Comparison of ENCODE assay signal across 8 mouse cellular contexts in the genomic region with DNA sequence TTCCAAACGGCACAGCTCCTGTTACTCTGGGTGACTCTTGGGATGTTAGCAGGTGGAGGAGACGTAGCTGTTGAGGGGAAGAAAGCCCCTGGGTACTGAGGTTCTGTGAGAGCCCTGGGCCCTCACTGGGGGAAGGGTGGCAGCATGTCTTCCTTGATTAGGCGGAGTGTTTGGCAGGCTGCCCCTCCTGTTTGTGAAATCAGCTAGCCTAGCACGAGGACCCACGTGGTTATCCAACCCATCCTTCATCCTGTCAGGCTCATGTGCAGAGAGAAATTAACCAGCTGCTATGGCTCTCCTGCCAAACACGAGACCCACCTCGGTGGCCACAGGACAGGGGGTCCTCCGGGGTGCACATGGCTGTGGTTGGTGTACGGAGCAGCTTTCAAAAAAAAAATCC.
DNase-seq lines count a peak whose midpoint lies in the region; ATAC-seq lines count a peak whose summit lies in the region.

No protein-coding gene starts in this region.

- ATAC-seq in inflammation-experienced regulatory T-cells, adult 6 months, result no peak
- no peak for ATAC-seq in erythroblast, adult 5-6 weeks (replicated peaks; ENCODE audit: low FRiP score, poor library complexity, severe bottlenecking)

- peak; percentile 90 to 92 for DNase-seq in cerebellum, postnatal 10 days
- DNase-seq in cerebellum, adult 9-11 months, result no peak
- peak; percentile 53 for DNase-seq in right cerebral cortex, postnatal 14 days
- no peak for DNase-seq in right cerebral cortex, postnatal 36 days (ENCODE audit: low spot score in 2 of 2)
- DNase-seq in heart, postnatal 4 days, result peak; percentile 90
- peak; percentile 54 to 61 for DNase-seq in layer of hippocampus, postnatal 36 days

Comparison
In these comparisons a context has a peak if more than half of its experiments do, and no peak if none do; other contexts are left out.
1. DNase-seq: peak in cerebellum, postnatal 10 days (2 of 2), right cerebral cortex, postnatal 14 days (single experiment), heart, postnatal 4 days (single experiment) and layer of hippocampus, postnatal 36 days (2 of 2); none in cerebellum, adult 9-11 months (single experiment) and right cerebral cortex, postnatal 36 days (0 of 2).